Mouse (Mus musculus) heart, embryonic 11.5 days (tissue): Measurements from ENCODE around the gene Pkdcc. TPM values are rescaled to one million over a fixed set of nuclear protein-coding genes. Genes with fewer than 3 reads are reported as not detected.

Experiments used
- ATAC-seq: fragments of 200-750 bp; cut with Nextera tagmentation; replicated peaks from 2 replicates; pipeline ENCODE4 v1.8.0; 2017; ENCODE audit warnings: moderate library complexity; ENCODE audit not compliant: insufficient number of reproducible peaks, low FRiP score, low TSS enrichment
- H3K27ac ChIP-seq: fragments of 300-500 bp; sonication (generic); 2 replicates; pipeline ENCODE4 v1.5.1; 2014; ENCODE audit warnings: mild to moderate bottlenecking, low read depth, low read length
- H3K27me3 ChIP-seq: fragments of 300-500 bp; sonication (generic); 2 replicates; pipeline ENCODE4 v1.6.1; 2014; ENCODE audit warnings: mild to moderate bottlenecking, low read length, mixed read lengths; ENCODE audit not compliant: control insufficient read depth, insufficient read depth
- H3K36me3 ChIP-seq: fragments of 300-500 bp; sonication (generic); 2 replicates; pipeline ENCODE4 v1.6.1; 2014; ENCODE audit warnings: mild to moderate bottlenecking, low read length, moderate library complexity, mixed read lengths; ENCODE audit not compliant: control insufficient read depth, insufficient read depth
- H3K4me1 ChIP-seq: fragments of 300-500 bp; sonication (generic); 2 replicates; pipeline ENCODE4 v1.6.1; 2014; ENCODE audit warnings: low read length; ENCODE audit not compliant: control insufficient read depth, insufficient read depth
- H3K4me2 ChIP-seq: fragments of 300-500 bp; sonication (generic); 2 replicates; pipeline ENCODE4 v1.6.1; 2014; ENCODE audit warnings: mild to moderate bottlenecking, moderate library complexity
- H3K4me3 ChIP-seq: fragments of 300-500 bp; sonication (generic); 2 replicates; pipeline ENCODE4 v1.5.1; 2014; ENCODE audit warnings: low read depth, low read length
- H3K9ac ChIP-seq: fragments of 300-500 bp; sonication (generic); 2 replicates; pipeline ENCODE4 v1.6.1; 2014; ENCODE audit warnings: mild to moderate bottlenecking, low read depth, low read length, moderate library complexity
- H3K9me3 ChIP-seq: fragments of 300-500 bp; sonication (generic); replicated peaks from 2 replicates; pipeline ENCODE4 v1.6.1; 2016; ENCODE audit warnings: low read length; ENCODE audit not compliant: control insufficient read depth
- WGBS: fragments of 180-500 bp; shearing (Covaris S2); extraction: QIAGEN DNeasy Blood & Tissue Kit; methylation state at CpG from one replicate; pipeline ENCODE4 v1.1.7; 2014; ENCODE audit not compliant: insufficient replicate concordance; 5-methylcytosine and 5-hydroxymethylcytosine counted together
- polyA plus RNA-seq: library from polyadenylated mRNA; unstranded; fragments of >200 nt; fragmentation: Nextera tagmentation; extraction: Ambion mirVana; gene quantifications from 2 replicates; pipeline ENCODE4 v1.2.1, GENCODE M21; 2014

Pkdcc gene
- polyA plus RNA-seq, 1 experiment from 2014 or later: 17.9 TPM

- H3K27ac ChIP-seq: no peak overlapping the region
- no peaks in the 10 kb centered on the region for H3K27me3 ChIP-seq
- H3K9me3 ChIP-seq: no peaks in the 10 kb centered on the region
- ATAC-seq: no peak
- no peaks in the 10 kb centered on the region for H3K36me3 ChIP-seq
- no peak overlapping the region for H3K4me2 ChIP-seq
- no peak overlapping the region for H3K4me3 ChIP-seq
- H3K9ac ChIP-seq: no peak overlapping the region
- 87% methylated on average over 8 of the region's 8 CpGs for WGBS
- peaks cover 3% of the 10 kb centered on the region; the same call in 1 of the 2 replicates for H3K4me1 ChIP-seq
Observed at GRCm38 (mm10) chr17:83182061-83182664, 32.9 kb upstream of the Pkdcc start.

GRCm38 (mm10) chr17:83182780-83183179 is 32.3 kb upstream of the Pkdcc start:
- ATAC-seq: no peak
- H3K4me3 ChIP-seq: no peak overlapping the region
- H3K4me2 ChIP-seq: no peak overlapping the region
- no peaks in the 10 kb centered on the region for H3K36me3 ChIP-seq
- H3K27ac ChIP-seq: no peak overlapping the region
- no peaks in the 10 kb centered on the region for H3K27me3 ChIP-seq
- 63% methylated on average over 6 of the region's 6 CpGs for WGBS
- H3K9me3 ChIP-seq: no peaks in the 10 kb centered on the region
- H3K4me1 ChIP-seq: peaks cover 3% of the 10 kb centered on the region; the same call in 1 of the 2 replicates
- H3K9ac ChIP-seq: no peak overlapping the region

- no peaks in the 10 kb centered on the region for H3K9me3 ChIP-seq
- no peaks in the 10 kb centered on the region for H3K27me3 ChIP-seq
- H3K9ac ChIP-seq: no peak overlapping the region
- no peaks in the 10 kb centered on the region for H3K36me3 ChIP-seq
- no peak overlapping the region for H3K4me2 ChIP-seq
- H3K27ac ChIP-seq: no peak overlapping the region
- H3K4me1 ChIP-seq: no peaks in the 10 kb centered on the region; the same call in 1 of the 2 replicates
- ATAC-seq: no peak
- H3K4me3 ChIP-seq: no peak overlapping the region
- WGBS: 64% methylated on average over 11 of the region's 11 CpGs
Observed at GRCm38 (mm10) chr17:83187751-83188565, 27.1 kb upstream of the Pkdcc start.

- 61% methylated on average over 9 of the region's 9 CpGs for WGBS
- no peak overlapping the region for H3K4me3 ChIP-seq
- no peaks in the 10 kb centered on the region for H3K9me3 ChIP-seq
- ATAC-seq: no peak
- H3K27ac ChIP-seq: no peak overlapping the region
- no peaks in the 10 kb centered on the region; the same call in 1 of the 2 replicates for H3K4me1 ChIP-seq
- no peaks in the 10 kb centered on the region for H3K27me3 ChIP-seq
- H3K9ac ChIP-seq: no peak overlapping the region
- H3K36me3 ChIP-seq: no peaks in the 10 kb centered on the region
- no peak overlapping the region for H3K4me2 ChIP-seq
Observed at GRCm38 (mm10) chr17:83190810-83191209, 24.3 kb upstream of the Pkdcc start.

GRCm38 (mm10) chr17:83194491-83194890 is 20.6 kb upstream of the Pkdcc start:
- no peaks in the 10 kb centered on the region for H3K27me3 ChIP-seq
- H3K4me3 ChIP-seq: no peak overlapping the region
- no peak for ATAC-seq
- no peak overlapping the region for H3K27ac ChIP-seq
- 80% methylated on average over 4 of the region's 4 CpGs for WGBS
- H3K36me3 ChIP-seq: no peaks in the 10 kb centered on the region
- H3K4me1 ChIP-seq: peaks cover 26% of the 10 kb centered on the region
- H3K9me3 ChIP-seq: no peaks in the 10 kb centered on the region
- no peak overlapping the region for H3K4me2 ChIP-seq
- no peak overlapping the region for H3K9ac ChIP-seq

- peak; percentile 76 for ATAC-seq
- peak overlapping the region; percentile 83 for H3K27ac ChIP-seq
- no peaks in the 10 kb centered on the region for H3K9me3 ChIP-seq
Observed at GRCm38 (mm10) chr17:83197361-83197923, 17.6 kb upstream of the Pkdcc start.

GRCm38 (mm10) chr17:83200469-83200868 is 14.6 kb upstream of the Pkdcc start:
- Histone ChIP-seq H3K4me1 (peaks cover 49% of the 10 kb centered on the region), H3K27ac (no peak overlapping the region)
- no peak for ATAC-seq

More at GRCm38 (mm10) chr17:83197361-83197923, 17.6 kb upstream of the Pkdcc start:
- Histone ChIP-seq H3K9ac (no peak overlapping the region), H3K4me2 (no peak overlapping the region), H3K36me3 (no peaks in the 10 kb centered on the region), H3K4me1 (peaks cover 42% of the 10 kb centered on the region), H3K27me3 (no peaks in the 10 kb centered on the region), H3K4me3 (no peak overlapping the region)
- WGBS: 14% methylated on average over 4 of the region's 4 CpGs

GRCm38 (mm10) chr17:83201257-83201656 is 13.8 kb upstream of the Pkdcc start:
- H3K4me2 ChIP-seq: no peak overlapping the region
- 35% methylated on average over 6 of the region's 6 CpGs for WGBS
- ATAC-seq: no peak
- no peaks in the 10 kb centered on the region for H3K36me3 ChIP-seq
- no peak overlapping the region for H3K27ac ChIP-seq
- H3K9ac ChIP-seq: no peak overlapping the region
- no peaks in the 10 kb centered on the region for H3K27me3 ChIP-seq
- peaks cover 49% of the 10 kb centered on the region for H3K4me1 ChIP-seq
- H3K9me3 ChIP-seq: no peaks in the 10 kb centered on the region
- no peak overlapping the region for H3K4me3 ChIP-seq

More at GRCm38 (mm10) chr17:83200469-83200868, 14.6 kb upstream of the Pkdcc start:
- no peaks in the 10 kb centered on the region for H3K9me3 ChIP-seq
- H3K9ac ChIP-seq: no peak overlapping the region
- no peaks in the 10 kb centered on the region for H3K27me3 ChIP-seq
- H3K36me3 ChIP-seq: no peaks in the 10 kb centered on the region
- H3K4me2 ChIP-seq: no peak overlapping the region
- WGBS: 77% methylated on average over 5 of the region's 5 CpGs
- H3K4me3 ChIP-seq: no peak overlapping the region
